Mouse (Mus musculus) olfactory bulb, adult 2 months (tissue): Measurements from ENCODE around the gene Tom1l2. TPM values are rescaled to one million over a fixed set of nuclear protein-coding genes. Genes with fewer than 3 reads are reported as not detected.

Source experiments
- H3K27ac ChIP-seq: fragments of 200-500 bp; 2 replicates; pipeline ENCODE4 v1.5.1; 2012; ENCODE audit warnings: low read depth, low read length; ENCODE audit not compliant: insufficient read depth
- H3K4me1 ChIP-seq: fragments of 200-500 bp; 2 replicates; pipeline ENCODE4 v1.6.1; 2012; ENCODE audit warnings: low read length; ENCODE audit not compliant: control insufficient read depth, insufficient read depth
- H3K4me3 ChIP-seq: fragments of 200-500 bp; 2 replicates; pipeline ENCODE4 v1.5.1; 2012; ENCODE audit warnings: mild to moderate bottlenecking, low read depth, low read length, moderate library complexity; ENCODE audit not compliant: insufficient read depth
- CTCF ChIP-seq: fragments of 200-500 bp; IDR thresholded peaks from 2 replicates; pipeline ENCODE4 v1.5.1; 2012; ENCODE audit warnings: low read depth, mild to moderate bottlenecking, low read length, moderate library complexity; ENCODE audit not compliant: insufficient read depth
- POLR2A ChIP-seq: fragments of 200-500 bp; IDR thresholded peaks from 2 replicates; pipeline ENCODE4 v1.6.1; 2012; ENCODE audit warnings: mild to moderate bottlenecking, low read depth, low read length, moderate library complexity; ENCODE audit not compliant: insufficient read depth
- WGBS: fragments of 180-500 bp; shearing (Covaris S2); methylation state at CpG from one replicate; pipeline ENCODE4 v1.1.7; 2018; 5-methylcytosine and 5-hydroxymethylcytosine counted together
- polyA plus RNA-seq: library from polyadenylated mRNA; stranded (reverse); fragments of >200 nt; gene quantifications from 2 replicates; pipeline ENCODE4 v1.2.4, GENCODE M21; 2012; ENCODE audit warnings: low replicate concordance; ENCODE audit not compliant: missing spikeins, insufficient read depth, insufficient read length

The Tom1l2 gene
- polyA plus RNA-seq, 1 experiment: not detected

DNA sequence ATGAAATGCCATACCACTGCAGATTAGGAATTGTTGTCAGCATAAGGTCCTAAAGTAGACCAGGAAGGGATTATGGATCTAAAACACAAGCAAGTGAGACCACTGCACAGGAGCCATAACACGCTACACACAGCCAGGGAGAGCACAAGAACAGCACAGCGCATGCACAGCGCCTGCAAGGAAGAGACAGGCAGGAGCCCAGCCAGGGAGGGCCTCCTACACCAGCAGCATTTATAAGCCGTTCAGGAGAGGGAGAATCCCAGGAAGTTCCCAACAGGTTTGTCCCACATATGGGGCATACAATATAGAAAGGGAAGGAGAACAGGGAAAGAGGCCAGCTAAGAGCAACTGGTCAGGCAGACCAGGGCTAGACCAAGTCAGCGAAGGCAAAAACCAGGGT is 19.2 kb downstream of the Tom1l2 start:
- WGBS: 67% methylated on average over 5 of the region's 5 CpGs
- Histone ChIP-seq H3K4me3 (no peak overlapping the region), H3K4me1 (peaks cover 15% of the 10 kb centered on the region), H3K27ac (peak overlapping the region; percentile 7; the same call in 1 of the 2 replicates)
- TF ChIP-seq CTCF (no peak), POLR2A (no peak)

- Histone ChIP-seq H3K4me1 (peaks cover 11% of the 10 kb centered on the region), H3K4me3 (no peak overlapping the region), H3K27ac (no peak overlapping the region)
- no peak for TF ChIP-seq POLR2A
- TF ChIP-seq CTCF: no peak
- 85% methylated on average over 4 of the region's 4 CpGs for WGBS
Measured at GRCm38 (mm10) chr11:60330551-60330950, 22.2 kb downstream of the Tom1l2 start.

- Histone ChIP-seq H3K4me3 (no peak overlapping the region), H3K27ac (no peak overlapping the region), H3K4me1 (peaks cover 12% of the 10 kb centered on the region)
- no peak for TF ChIP-seq POLR2A
- TF ChIP-seq CTCF: no peak
Measured at GRCm38 (mm10) chr11:60323731-60324130, 29.0 kb downstream of the Tom1l2 start.

GRCm38 (mm10) chr11:60321438-60321837 is 31.3 kb downstream of the Tom1l2 start:
- no peak overlapping the region for H3K4me3 ChIP-seq
- no peak overlapping the region for H3K27ac ChIP-seq
- WGBS: 73% methylated on average over 2 of the region's 2 CpGs
- H3K4me1 ChIP-seq: peaks cover 28% of the 10 kb centered on the region
- TF ChIP-seq CTCF (no peak), POLR2A (no peak)

DNA sequence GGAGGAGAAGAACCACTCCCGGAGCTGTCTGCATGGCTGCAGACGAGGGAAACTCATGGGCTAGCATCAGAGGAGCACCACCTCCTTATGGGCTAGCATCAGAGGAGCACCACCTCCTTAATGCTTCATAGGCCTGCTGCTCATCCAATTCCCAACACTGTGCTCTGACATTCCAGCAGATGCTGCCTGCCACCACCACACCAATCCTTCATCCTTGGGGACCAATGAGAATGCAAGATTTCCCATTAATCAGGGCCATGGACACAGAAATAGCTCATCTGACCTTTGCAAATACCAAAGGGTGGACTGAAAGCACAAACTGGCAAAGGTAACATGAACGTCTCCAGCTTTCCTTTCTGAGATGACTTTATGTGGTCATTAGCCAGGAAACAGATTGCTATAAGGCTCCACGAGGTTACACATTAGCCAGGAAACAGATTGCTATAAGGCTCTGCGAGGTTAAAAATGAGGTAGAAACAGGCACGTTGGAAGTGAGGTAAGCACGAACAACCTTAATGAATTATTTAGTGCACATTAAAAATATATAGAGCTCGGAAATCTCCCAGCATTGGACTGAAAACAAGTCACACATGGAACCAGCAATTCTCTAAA is 32.2 kb downstream of the Tom1l2 start:
- peaks cover 33% of the 10 kb centered on the region for H3K4me1 ChIP-seq
- H3K27ac ChIP-seq: peak overlapping the region; percentile 76
- H3K4me3 ChIP-seq: no peak overlapping the region
- WGBS: 53% methylated on average over 8 of the region's 8 CpGs
- TF ChIP-seq CTCF: no peak
- no peak for TF ChIP-seq POLR2A

- H3K27ac ChIP-seq: peak overlapping the region; percentile 78
- 49% methylated on average over 10 of the region's 10 CpGs for WGBS
- peaks cover 33% of the 10 kb centered on the region for H3K4me1 ChIP-seq
- no peak overlapping the region for H3K4me3 ChIP-seq
- TF ChIP-seq POLR2A: no peak
- TF ChIP-seq CTCF: no peak
Measured at GRCm38 (mm10) chr11:60319257-60320066, 33.2 kb downstream of the Tom1l2 start.

- TF ChIP-seq POLR2A: no peak
- no peak for TF ChIP-seq CTCF
- Histone ChIP-seq H3K4me3 (no peak overlapping the region), H3K4me1 (peaks cover 33% of the 10 kb centered on the region), H3K27ac (peak overlapping the region; percentile 78)
- WGBS: 27% methylated on average over 5 of the region's 5 CpGs
Measured at GRCm38 (mm10) chr11:60318716-60319115, 34.0 kb downstream of the Tom1l2 start.

GRCm38 (mm10) chr11:60317376-60318102 is 35.2 kb downstream of the Tom1l2 start:
- 64% methylated on average over 7 of the region's 7 CpGs for WGBS
- TF ChIP-seq CTCF (no peak), POLR2A (no peak)
- peaks cover 33% of the 10 kb centered on the region for H3K4me1 ChIP-seq
- no peak overlapping the region for H3K27ac ChIP-seq
- no peak overlapping the region for H3K4me3 ChIP-seq

- TF ChIP-seq POLR2A (no peak), CTCF (no peak)
- Histone ChIP-seq H3K4me1 (peaks cover 33% of the 10 kb centered on the region), H3K4me3 (no peak overlapping the region), H3K27ac (peak overlapping the region; percentile 65)
- WGBS: 52% methylated on average over 8 of the region's 8 CpGs
Measured at GRCm38 (mm10) chr11:60316883-60317282, 35.8 kb downstream of the Tom1l2 start.
